Mouse (Mus musculus): ENCODE results near the gene Fstl4. TPM values are rescaled to one million over a fixed set of nuclear protein-coding genes. Genes with fewer than 3 reads are reported as not detected.

The Fstl4 gene
- total RNA-seq, 2 experiments from 2014 or later = 0.04 to 0.05 TPM

DNA sequence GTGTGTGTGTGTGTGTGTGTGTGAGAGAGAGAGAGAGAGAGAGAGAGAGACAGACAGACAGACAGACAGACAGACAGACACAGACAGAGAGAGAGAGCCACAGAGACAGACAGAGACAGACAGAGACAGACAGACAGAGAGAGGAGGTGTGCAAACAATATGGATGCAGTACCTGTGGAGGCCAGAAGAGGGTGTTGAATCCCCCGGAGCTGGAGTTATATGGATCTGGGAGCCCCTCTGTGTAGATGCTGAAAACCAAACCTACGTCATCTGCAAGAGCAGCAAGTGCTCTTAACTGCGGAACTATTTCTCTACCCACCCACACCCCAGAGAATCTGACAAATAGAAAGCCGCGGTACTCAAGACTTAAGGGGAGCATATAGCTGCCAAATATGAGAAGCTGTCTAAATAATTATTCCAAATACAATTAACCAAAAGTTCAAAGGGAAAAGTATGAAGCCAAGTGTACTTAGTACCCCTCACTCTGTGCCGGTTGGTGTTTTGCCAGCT is 247.6 kb downstream of the Fstl4 start:
- no peak for ATAC-seq (replicated peaks; ENCODE audit: poor library complexity)

DNA sequence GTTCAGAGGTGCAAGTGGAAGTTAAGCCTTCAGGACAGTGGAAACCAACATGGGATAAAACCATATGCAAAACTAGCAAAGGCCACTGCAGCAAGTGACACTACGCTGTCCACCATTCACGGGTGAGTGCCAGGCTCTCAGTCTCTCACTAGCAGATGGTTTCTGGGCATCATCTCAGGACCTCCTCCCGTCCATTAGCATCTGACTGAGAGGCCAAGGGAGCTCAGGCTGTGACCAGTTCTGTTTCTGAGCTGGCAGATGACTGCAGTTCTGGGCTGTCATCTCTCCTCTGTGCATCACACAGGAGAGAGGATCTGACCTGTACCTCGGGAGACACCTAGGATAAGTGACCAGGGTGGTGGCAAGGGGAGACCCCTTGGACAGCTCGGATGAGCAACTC is 249.5 kb downstream of the Fstl4 start:
- no peak for ATAC-seq (replicated peaks; ENCODE audit: poor library complexity)

DNA sequence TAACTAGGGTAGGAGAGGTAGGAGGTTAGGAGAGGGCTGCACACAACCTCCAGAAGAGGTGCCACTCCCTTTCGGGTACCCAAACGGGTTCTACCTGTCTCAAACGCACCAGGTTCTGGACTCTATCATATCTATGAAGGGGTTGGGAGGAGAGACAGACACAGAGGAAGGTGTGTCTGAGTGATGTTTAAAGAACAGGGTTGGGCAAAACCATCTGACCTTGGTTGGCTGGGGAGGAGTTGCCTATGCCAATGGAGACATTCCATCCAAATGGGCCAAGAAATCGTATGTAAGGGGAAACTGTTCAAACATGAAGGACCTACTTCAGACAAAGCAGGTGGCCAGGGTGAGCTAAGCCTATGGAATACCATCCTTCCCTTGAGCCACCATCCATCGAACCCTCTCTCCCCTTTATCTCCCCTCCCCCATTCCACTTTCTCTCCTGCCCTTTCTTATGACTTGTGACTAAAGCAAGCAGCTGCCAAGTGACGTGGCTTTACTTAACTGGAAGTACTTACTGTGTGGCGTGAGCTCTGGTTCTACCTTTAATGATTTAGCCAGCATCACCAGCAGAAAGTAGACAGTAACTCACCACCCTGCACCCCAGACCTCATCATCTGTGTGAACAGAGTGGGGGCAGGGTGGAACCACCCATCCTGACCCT is 252.1 kb downstream of the Fstl4 start:
- no peak for ATAC-seq (replicated peaks; ENCODE audit: poor library complexity)

DNA sequence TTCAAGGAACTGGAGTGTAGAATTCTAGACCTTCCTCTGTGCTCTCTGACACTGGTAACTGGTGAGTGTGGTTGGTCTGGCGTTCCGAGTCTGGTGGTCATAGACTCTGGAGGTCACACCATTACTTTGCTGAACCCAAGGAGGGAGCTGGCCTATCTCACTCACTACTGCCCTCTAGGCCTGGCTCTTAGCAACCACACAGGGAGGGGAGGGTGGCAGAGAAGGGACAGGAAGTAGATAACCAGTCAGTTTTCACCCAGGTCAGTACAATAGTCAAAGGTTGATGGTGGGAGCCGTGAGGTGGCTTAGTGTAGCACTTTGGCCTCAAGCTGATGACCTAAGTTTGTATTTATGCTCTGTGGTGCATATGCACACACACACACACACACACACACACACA is 255.1 kb downstream of the Fstl4 start:
- ATAC-seq (replicated peaks; ENCODE audit: poor library complexity) = 0 out of 2 replicates have a peak, but pooled peaks have one; percentile 14

DNA sequence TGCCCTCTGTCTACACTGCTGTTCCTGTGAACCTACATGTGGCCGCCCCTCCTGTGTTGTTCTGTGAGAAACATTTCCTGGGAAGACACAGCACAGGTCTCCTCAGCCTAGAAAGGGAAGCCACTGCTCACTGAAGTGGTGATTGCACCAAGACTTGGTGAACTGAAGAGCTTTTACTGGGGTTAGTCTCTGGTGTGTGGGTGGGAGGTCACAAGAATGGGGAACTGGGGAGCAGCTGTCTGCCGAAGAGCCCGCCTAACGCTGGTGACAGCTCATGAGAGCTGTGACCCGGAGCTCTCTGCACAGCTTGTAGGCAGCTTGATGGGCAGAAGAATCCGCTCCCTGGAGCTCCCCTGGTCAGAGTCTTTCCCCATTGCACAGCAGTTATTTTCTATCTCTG is 260.0 kb downstream of the Fstl4 start:
- peak; percentile 93 for ATAC-seq (replicated peaks; ENCODE audit: poor library complexity)

DNA sequence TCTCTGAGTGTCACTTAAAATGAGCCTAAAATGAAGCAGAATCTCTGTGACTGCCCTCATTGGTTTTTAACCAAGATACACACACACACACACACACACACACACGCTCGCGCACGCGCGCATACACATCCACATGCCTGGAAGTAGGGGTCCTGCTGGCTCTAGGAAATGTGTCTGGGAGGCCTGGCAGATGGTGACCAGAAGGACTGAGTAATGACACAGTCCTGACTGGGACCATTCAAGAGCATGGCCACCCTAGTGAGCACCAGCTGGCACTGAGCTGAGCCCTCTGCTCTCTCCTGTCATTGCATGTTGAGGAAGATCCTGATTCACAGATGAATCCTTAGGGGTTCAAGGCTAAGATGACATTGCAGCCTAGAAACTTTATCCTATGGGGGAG is 261.3 kb downstream of the Fstl4 start:
- no peak for ATAC-seq (replicated peaks; ENCODE audit: poor library complexity)

DNA sequence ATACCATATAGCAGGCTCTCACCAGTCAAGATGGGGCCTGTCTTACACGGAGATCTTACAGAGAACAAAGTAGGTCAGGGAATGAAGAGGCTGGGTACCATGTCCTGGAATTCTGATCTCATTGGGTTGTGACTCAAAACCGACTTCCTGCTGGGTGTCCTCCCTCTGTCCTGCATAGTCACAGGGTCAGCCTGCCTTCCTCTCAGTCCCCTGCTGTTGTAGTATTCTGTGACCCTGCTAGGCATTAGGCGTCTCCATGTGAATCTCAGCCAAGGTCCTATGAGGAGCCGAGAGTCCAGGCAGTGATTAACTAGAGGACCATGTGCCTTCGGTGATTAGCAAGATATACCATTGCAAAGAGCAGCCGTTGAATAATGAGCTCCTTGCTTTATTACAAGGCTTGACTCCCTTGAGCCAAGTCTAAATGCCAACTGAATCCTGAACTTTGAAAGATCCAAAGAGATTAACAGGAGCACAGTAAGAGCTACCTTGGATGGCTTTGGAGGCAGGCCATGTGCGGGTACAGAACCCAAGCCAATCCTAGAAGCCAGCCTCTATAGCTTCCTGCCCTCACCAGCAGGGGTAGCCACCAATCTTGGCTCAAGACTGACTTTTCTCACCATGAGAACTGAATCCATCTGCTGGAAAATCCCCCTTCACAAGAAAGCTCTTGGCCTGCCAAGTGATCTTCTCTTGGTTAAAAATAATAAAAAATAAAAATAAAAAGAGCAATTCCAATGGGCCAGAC is 264.2 kb downstream of the Fstl4 start:
- ATAC-seq (replicated peaks; ENCODE audit: poor library complexity) = no peak

DNA sequence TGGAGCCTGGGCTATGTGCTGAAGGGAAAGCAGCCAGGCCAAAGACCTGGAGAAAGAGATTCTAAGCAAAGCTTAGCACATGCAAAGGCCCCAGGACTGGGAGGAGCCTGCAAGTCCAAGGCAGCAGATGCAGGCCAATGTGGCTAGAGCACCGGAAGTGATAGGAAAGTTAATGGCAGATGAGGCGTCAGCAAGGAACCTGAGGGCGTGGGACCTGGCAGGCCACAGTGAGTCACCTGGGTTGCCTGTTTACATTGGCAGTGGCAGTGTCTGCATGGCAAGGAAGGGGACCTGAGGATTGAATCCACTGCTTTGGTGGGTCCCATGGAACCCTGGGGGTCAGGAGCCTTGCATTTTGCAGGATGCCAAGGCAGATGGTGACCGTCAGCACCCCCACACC is 267.3 kb downstream of the Fstl4 start:
- no peak for ATAC-seq (replicated peaks; ENCODE audit: poor library complexity)

DNA sequence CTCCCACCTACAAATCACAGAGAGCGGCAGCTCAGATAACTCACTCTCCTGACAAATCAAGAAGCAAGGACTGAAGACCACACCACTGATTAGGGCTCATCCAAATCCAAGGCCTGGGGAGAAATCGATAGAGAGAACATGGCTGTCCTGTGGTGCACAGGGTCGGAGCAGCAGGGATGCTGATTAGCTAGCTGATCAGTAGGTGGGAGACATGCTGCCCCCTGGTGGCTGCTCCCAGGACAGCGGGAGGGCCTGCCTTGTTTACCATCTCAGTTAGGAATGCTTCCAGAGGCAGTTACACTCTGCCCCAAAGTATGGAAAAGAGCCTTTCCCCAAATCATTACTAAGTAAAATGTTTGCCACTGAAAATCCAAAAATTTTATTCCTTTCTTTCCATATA is 267.9 kb downstream of the Fstl4 start:
- ATAC-seq (replicated peaks; ENCODE audit: poor library complexity) = peak; percentile 88

DNA sequence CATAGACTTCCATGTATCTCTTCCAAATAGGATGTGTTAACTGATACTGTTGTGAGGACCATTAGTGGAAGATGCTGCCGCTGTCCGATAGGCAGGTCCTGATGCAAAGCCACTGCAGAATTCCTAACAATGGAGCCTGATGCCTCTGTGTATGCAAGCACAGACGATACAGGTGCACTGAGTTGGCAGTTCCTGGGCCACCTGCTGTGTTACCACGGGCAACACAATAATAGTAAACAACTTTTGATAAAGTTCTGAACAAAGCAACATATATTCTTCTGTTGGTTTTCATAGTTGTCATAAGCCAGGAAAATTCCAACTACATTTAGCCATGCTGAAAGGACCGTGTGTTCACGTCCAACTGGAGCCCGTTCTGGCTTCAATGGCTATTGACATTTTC is 271.0 kb downstream of the Fstl4 start:
- ATAC-seq (replicated peaks; ENCODE audit: poor library complexity) = no peak

DNA sequence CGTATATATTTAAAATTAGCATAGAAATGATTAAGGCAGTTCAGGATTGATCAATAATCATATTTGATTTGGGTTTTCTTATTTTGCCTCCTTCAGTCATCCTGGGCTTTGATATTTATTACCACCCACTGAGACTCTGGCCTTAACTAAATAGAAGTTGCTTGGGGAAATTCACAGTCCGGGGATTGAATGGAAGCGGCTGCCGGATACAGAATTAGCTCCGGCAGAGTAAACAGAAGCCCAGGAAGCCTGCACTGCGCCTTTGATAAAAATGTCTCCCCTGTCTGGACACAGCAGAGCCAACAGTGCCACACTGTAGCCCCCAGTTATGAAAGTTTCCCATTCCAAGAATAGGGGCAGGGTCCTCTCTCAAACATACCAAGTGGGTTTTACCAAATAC is 282.4 kb downstream of the Fstl4 start:
- ATAC-seq (replicated peaks; ENCODE audit: poor library complexity) = no peak

DNA sequence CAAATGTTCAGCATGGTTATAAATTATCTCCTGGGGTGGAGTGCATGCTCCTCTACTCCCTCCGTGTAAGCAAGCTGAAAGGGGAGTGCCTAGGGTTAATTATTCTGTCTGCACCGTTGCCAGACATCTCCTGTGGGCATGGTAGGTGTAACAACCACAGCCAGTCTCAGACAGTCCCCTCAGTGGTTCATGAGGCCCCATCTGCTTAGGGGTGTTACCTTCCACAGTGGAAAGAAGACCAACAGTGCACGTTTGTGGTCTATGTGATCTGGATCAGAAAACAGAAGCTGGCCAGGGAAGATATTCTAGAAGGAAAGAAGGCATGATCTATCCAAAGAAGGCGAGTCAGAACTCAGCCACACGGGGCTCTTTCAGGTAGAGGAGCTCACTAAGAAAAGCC is 289.7 kb downstream of the Fstl4 start:
- peak; percentile 68 for ATAC-seq (replicated peaks; ENCODE audit: poor library complexity)

DNA sequence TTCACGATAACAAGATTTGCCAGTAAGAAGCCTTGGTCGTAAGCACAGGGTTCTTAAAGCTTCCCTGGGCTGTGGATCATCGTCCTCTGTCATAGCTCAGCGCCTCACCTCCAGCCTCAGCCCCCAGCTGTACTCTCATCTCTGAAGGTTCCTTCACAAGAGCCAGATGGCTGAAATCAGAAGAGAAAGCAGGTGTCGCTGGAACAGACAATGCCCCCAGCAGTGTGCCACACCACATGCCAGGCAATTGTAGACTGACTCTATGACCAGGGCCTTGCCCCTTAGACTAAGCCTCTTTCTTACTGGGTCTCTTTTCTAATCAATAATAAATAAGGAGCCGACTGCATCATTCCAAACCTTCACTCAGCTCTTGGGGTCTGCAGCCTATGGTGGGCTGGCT is 291.5 kb downstream of the Fstl4 start:
- ATAC-seq (replicated peaks; ENCODE audit: poor library complexity) = no peak

DNA sequence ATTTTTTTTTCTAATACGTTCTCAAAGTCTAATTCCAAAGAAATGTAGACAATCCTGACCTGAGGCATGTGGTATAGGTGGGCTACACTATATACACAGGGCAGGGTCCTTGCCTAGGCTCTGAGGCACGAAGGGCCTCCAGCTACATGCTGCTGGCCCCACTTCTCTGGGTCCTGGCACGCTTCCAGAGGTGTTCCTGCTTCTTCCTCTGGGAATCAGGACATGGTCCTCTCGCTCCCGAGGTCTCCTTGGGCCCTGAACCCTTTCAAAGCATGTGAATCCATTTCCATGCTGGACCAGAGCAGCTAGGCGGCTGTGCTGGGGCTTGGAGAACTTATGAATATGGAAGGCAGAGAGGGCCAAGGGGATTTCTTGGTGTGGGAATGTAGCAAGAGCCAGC is 292.3 kb downstream of the Fstl4 start:
- no peak for ATAC-seq (replicated peaks; ENCODE audit: poor library complexity)

DNA sequence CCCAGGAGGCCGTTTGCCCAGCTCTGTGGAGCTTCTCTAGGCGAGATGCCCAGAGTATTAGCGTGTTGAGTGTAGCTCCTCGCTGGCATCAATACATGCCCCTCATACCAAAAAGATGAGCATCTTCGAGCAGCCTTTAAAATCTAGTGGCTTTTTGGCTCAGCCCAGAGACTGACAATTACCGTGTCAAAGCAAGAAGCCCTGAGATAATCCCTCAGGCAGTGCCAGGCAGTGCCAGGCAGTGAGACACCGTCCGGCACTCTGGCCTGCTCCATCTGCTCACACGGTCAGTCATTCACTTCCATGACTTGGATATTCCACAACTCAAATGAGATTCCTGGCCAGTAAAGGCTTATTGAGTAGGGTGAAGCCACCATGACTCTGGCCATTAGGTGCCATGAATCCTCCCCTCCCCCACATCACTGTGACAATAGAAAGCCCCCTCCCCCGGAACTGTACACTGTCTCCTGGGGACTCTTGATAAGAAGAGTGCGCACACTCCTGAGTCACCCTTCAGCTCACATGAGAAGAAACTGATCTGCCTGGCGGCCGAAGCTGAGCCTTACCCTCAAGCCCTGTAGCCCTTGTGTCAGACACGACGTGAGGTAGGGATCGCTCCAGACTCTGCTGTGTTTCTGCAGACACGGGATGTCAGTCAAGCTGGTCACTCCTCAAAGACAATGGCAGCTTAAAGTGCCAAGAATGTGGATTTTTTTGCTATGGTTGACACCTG is 293.6 kb downstream of the Fstl4 start:
- peak; percentile 51 for ATAC-seq (replicated peaks; ENCODE audit: poor library complexity)

DNA sequence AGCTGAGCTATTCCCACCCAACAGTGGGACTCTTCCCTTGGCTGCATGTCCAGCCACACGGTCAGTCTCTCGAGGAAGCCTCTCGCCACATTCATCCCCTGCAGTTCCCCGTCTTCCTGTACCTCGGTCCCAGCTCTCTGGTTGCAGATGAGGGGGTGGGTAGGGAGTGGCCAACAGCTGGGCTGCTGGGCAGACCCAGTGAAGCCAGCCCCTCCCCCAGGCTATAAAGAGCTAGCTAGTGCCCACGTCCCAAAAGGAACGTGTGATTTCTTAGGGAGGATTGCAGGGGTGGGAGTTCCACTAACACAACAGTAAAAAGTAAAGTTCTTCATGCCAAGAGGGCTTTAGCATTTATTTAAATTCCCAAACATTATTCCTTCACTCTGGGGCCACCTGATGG is 294.1 kb downstream of the Fstl4 start:
- no peak for ATAC-seq (replicated peaks; ENCODE audit: poor library complexity)

DNA sequence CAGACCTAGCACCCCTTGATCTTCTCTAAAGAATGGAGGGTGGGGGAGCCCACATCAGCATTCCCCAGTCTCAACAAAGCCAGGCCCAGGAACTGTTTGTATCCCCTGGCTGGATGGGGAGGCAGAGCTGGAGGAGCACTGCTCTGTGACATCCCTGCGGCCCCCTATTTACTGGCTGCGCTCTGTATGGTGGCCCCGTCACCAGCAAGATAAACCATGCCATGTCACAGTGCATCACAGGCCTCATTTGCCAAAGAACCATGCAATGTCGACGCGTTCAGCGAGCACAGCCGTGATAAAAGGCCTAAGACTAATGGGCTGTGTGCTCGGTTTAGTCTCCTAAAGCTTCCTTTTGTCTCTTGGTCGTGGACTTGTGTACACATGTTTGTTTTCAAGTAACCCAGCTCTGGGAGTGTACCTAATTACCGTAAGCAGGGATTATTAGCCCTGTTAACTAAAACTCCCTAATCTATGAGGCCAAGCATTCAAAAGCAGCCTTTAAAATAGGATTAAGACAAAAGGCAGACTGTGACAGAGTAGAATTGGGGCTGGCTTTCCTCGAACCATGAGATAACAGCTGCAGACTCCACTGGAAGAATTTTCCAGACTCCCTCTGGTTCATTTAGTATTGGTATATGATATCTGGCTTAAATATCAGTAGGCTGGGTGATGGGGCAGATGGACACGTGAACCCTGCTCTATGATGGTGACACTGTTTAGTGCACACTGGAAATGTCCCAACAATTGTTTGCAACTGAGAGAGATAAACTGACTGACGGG is 303.5 kb downstream of the Fstl4 start:
- ATAC-seq (replicated peaks; ENCODE audit: poor library complexity) = no peak

DNA sequence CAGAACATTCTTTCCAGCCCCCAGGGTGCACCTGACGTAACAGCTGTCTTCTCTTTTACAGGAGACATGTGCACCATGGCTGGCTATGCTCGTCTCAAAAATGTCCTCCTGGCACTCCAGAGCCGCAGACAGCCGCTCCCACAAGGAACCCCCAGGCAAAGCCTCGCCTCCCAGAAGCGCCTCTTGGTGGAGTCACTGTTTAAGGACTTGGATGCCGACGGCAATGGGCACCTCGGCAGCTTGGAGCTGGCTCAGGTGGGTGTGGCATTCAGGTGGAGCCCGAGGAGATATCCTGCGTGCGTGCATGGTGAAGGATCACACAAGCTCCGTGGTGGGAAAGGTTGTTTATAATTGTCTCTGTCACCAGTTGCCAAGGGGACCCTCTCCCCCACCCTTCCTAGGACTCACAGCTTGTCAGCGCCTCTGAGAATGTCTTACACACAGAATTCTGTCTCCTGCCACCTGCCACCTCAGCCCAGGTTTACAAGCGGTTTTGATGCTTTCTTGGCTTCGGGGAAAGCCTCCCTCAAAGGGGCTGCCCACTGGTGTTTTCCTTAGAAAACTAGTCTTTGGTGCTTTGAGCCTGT is 304.1 kb downstream of the Fstl4 start:
- ATAC-seq (replicated peaks; ENCODE audit: poor library complexity) = no peak

DNA sequence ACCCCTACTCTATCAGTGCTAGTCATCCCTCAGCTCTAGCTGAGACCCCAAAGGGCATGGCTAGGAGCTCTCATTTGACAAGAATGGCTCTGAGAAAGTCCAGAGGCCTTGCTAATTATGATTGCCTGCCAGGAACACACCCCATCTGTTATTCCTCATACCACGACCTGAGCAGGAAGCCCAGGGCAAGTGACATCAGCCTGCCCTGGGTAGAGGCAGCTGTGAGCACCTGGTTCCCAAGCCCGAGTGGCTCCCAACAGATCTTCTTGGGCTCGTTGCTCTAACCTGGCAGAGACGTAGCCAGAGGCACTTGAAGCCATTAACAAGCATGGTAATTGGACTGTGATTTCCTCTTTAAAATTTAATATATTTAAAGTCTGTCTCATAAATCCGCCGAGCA is 305.3 kb downstream of the Fstl4 start:
- ATAC-seq (replicated peaks; ENCODE audit: poor library complexity) = no peak

DNA sequence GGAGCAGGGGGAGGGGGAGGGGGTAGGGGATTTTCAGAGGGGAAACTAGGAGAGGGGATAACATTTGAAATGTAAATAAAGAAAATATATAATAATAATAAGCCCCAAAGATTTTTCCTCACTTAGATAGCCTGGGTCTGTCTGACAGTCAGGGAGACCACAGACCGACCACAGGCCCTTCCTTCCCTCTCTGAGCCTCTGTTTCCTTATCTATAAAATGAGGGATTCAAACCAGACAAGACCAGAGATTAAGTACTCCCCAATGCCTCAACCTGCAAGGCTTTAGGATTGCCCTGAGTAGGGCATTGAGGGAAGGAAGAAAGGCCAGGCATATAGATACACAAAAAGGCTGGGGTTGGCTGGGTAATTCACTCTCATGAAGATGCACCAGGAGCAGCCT is 307.2 kb downstream of the Fstl4 start:
- peak; percentile 46; the same call in 1 of the 2 replicates for ATAC-seq (replicated peaks; ENCODE audit: poor library complexity)

DNA sequence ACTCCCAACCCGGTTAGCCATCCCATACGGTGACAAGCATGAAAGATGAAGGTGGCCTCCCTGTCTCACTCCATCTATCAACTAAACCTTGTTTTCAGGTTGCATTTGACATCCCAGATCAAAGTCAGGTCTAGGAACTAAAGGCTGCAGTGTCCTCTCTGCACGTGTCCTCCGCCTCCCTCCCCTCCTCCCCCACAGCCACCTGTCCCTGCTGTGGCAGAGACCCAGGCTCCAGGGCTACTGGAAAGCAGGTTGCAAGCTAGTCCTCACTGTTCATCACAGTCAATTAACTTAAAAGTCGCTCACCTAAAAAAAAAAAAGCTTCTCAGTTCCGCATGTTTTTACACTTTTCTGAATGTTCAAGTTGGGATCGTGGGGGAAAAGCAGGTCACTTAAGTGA is 313.2 kb downstream of the Fstl4 start:
- no peak for ATAC-seq (replicated peaks; ENCODE audit: poor library complexity)

Data from megakaryocyte progenitor cell, adult 5-6 weeks (primary cell).